Mouse (Mus musculus): ENCODE data around the gene Ganab.

Ganab gene

DNA sequence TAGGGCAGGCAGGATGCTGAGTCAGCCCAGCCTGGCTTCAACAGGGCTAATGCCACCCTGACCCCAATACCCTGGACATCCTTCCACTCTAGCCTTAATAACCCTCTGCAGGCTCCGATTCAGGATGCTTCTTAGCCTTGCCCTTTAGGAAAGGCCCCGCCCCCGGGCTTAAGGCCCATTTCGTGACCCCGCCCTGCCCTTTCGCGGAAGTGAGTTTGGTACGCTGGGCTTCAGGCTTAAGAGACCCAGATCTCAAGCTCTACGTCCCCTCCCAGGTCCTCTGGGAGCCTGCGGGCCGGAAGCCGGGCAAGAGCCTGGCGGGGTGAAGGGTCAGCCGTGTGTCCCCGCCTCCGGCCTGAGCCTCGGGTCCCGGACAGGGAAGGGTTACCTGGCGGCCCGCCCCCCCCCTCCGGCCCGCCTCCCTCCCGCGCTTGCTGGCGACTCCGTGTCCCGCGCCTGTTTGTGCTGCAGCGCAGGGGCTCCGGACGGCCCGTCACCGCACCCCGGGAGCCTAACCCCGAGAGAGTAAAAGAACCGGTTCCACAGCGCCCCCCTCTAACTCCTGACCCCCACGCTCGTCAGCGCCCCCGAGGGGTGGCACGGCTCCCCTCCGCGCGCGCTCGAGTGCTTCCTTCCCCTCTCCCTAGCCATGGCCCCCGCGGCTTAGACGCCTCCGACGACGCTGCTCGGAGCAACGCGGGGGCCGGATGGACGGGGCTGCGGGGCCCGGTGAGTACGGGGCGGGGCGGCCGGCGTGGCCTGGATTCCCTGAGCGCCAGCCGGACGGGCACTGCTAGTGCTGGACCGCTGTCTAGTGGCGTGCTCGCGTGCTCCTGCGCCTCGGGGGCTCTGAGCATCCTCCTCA, 31.6 kb downstream of the Ganab start, which contains the start of the genes Rom1 and Eml3:
TSS of gene Rom1 (minus strand) at position 133 of the 865 bp plus-strand sequence.
TSS of gene Eml3 (plus strand) at position 329 of the 865 bp plus-strand sequence.
- 2% methylated on average over 70 of the region's 74 CpGs for WGBS

- WGBS: 25% methylated on average over 11 of the region's 11 CpGs
These were observed 32.2 kb downstream of the Ganab start for GRCm38 (mm10) chr19:8930117-8930516.

DNA sequence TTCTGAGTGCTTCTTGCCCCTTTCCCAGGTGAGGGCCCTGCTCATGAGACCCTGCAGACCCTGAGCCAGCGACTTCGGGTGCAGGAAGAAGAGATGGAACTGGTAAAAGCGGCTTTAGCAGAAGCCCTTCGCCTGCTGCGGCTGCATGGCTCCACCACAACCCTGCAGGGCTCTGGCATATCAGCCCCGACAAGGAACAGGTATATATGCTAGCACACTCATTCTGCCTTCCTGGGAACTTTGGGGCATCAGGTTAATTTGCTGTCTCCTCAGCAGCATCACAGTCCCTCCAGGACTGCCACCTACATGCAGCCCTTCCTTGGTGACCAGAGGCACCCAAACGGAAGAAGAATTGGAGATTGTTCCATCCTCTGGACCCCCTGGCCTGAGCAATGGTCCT, 32.9 kb downstream of the Ganab start:
- WGBS: 90% methylated on average over 7 of the region's 7 CpGs

DNA sequence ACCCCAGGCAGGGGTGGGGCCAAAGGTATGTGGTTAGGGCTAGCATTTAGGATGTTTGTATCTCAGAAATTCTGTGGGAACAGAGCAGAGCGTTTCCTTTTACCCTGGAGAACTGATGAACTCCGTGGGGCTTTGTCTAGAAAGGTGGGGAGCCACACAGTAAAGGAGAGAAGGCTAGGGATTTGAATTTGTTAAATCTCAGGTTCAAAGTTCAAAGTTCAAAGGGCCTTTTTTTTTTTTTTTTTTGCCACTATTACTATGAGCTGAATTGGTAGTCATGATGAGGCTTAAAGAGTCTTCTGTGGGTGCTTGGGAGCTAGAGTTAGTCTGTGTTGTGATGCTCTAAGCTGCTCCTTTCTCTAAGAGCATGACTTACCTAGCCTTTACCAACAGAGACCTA, 38.9 kb downstream of the Ganab start:
- WGBS: 92% methylated on average over 2 of the region's 2 CpGs

- 82% methylated on average over 15 of the region's 15 CpGs for WGBS
These were observed 42.8 kb downstream of the Ganab start for GRCm38 (mm10) chr19:8940526-8941133.

DNA sequence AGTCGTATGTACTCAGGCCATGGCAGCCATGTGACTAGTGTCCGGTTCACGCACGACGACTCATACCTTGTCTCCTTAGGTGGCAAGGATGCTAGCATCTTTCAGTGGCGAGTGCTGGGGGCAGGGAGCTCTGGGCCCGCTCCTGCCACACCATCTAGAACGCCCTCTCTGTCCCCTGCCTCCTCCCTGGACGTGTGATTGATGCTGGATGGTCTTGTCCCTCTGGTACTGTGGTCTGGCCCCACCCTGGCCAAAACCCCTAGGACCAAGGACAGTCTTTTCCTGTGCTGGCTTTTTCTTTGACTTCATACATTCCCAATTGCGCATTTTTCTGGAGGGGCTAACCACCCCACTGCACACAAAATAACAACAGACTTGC, 43.3 kb downstream of the Ganab start:
- WGBS: 47% methylated on average over 10 of the region's 10 CpGs

GRCm38 (mm10) chr19:8941515-8942217, 43.8 kb downstream of the Ganab start, which contains the start of gene Mta2:
Gene Mta2 (plus strand): TSS chr19:8941875.
- 1% methylated on average over 64 of the region's 64 CpGs for WGBS

- WGBS: under 1% methylated on average over 46 of the region's 46 CpGs
These were observed 44.5 kb downstream of the Ganab start for GRCm38 (mm10) chr19:8942276-8942964.

- 50% methylated on average over 2 of the region's 2 CpGs for WGBS
These were observed 45.2 kb downstream of the Ganab start for GRCm38 (mm10) chr19:8943047-8943446.

- 38% methylated on average over 5 of the region's 5 CpGs for WGBS
These were observed 46.2 kb downstream of the Ganab start for GRCm38 (mm10) chr19:8944062-8944461.

- 31% methylated on average over 5 of the region's 5 CpGs for WGBS
These were observed 46.9 kb downstream of the Ganab start for GRCm38 (mm10) chr19:8944750-8945149.

- WGBS: 61% methylated on average over 6 of the region's 6 CpGs
These were observed 47.4 kb downstream of the Ganab start for GRCm38 (mm10) chr19:8945251-8945650.

DNA sequence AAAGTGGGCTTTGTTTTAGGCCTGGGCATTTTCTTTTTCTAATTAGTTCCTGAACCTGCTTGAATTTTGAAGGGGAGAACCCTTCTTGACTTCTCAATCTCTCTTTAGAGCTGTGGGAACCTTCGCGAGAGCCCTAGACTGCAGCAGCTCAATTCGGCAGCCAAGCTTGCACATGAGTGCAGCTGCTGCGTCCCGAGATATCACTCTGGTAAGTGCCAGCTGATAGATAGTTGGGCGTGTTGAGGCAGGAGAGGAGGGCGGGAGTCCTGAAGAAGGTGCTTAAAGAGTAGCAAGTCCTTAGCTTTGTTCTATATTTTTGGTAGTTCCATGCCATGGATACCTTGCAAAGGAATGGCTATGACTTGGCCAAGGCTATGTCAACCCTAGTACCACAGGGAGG, 49.1 kb downstream of the Ganab start:
- WGBS: 94% methylated on average over 7 of the region's 7 CpGs

DNA sequence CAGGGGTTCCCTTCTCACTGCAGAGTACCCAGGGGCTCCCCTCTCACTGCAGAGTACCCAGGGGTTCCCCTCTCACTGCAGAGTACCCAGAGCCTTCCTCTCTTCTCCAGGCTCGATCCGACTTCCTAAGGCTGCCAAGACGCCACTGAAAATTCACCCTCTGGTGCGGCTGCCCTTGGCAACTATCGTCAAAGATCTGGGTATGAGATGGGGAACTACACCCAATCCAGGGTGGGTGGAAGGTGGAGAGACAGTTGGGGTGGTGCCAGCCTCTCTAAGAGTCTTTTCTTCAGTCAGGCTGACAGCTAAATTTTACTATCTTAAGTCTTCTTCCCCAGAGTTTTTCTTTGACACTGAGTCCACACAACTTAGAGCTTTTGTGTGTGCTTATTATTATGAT, 52.3 kb downstream of the Ganab start:
- 57% methylated on average over 5 of the region's 5 CpGs for WGBS

GRCm38 (mm10) chr19:8952241-8952640, 54.4 kb downstream of the Ganab start:
- 48% methylated on average over 9 of the region's 9 CpGs for WGBS

- WGBS: 2% methylated on average over 46 of the region's 46 CpGs
These were observed 55.5 kb downstream of the Ganab start, which contains the start of gene Tut1 for GRCm38 (mm10) chr19:8953135-8954039. Gene Tut1 (plus strand): TSS chr19:8953847.

GRCm38 (mm10) chr19:8954171-8954570, 56.3 kb downstream of the Ganab start:
- 3% methylated on average over 9 of the region's 9 CpGs for WGBS

GRCm38 (mm10) chr19:8962256-8962655, 64.4 kb downstream of the Ganab start:
- 76% methylated on average over 2 of the region's 2 CpGs for WGBS

- 85% methylated on average over 11 of the region's 11 CpGs for WGBS
These were observed 67.2 kb downstream of the Ganab start for GRCm38 (mm10) chr19:8965075-8965474.

DNA sequence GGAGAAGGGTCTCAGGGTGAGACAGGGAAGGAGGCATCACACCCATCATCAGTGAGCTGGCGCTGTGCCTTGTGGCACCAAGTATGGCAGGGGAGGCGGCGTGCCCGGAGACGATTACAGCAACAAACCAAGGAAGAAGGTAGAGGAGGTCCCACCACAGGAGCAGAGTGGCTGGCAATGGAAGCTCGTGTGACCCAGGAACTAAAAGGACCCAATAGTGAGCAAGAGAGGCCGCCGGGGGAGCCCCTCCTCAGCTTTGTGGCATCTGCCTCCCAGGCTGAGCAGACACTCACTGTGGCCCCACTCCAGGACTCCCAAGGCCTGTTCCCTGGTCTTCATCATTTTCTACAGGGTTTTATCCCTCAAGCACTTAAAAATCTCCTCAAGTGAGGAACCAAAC, 67.9 kb downstream of the Ganab start:
- 73% methylated on average over 8 of the region's 8 CpGs for WGBS

- 14% methylated on average over 5 of the region's 5 CpGs for WGBS
These were observed 68.3 kb downstream of the Ganab start for GRCm38 (mm10) chr19:8966198-8966589.
